Mouse (Mus musculus) T-helper 1 cell (primary cell): ENCODE measurements around the gene Arhgef19.

ENCODE experiments used
- in situ Hi-C: fragments of 300-600 bp; cut with MboI, MseI; formaldehyde crosslinking; loops from one replicate; pipeline ENCODE4 v1.15.1; 2025; ENCODE audit warnings: high pct_unique_total_duplicates

Arhgef19 gene

GRCm38 (mm10) chr4:141236856-141237255 lies 2.4 kb upstream of the Arhgef19 start:
- in situ Hi-C loops: no loop called here

- in situ Hi-C loops: no loop called here
These were observed 559 bp upstream of the Arhgef19 start for GRCm38 (mm10) chr4:141238492-141239387.

- in situ Hi-C loops: no loop called here
These were observed 1.3 kb downstream of the Arhgef19 start for GRCm38 (mm10) chr4:141240617-141241016.

GRCm38 (mm10) chr4:141241861-141242260 lies 2.6 kb downstream of the Arhgef19 start:
- in situ Hi-C loops: no loop called here

GRCm38 (mm10) chr4:141242651-141243241 lies 3.4 kb downstream of the Arhgef19 start:
- in situ Hi-C loops: no loop called here

GRCm38 (mm10) chr4:141243636-141244035 lies 4.3 kb downstream of the Arhgef19 start:
- in situ Hi-C loops: no loop called here

GRCm38 (mm10) chr4:141244401-141244800 lies 5.1 kb downstream of the Arhgef19 start:
- in situ Hi-C loops: no loop called here

GRCm38 (mm10) chr4:141244931-141245425 lies 5.7 kb downstream of the Arhgef19 start:
- in situ Hi-C loops: no loop called here

- in situ Hi-C loops: no loop called here
These were observed 7.0 kb downstream of the Arhgef19 start for GRCm38 (mm10) chr4:141246089-141246997.

GRCm38 (mm10) chr4:141246998-141247350 lies 7.7 kb downstream of the Arhgef19 start:
- in situ Hi-C loops: no loop called here

- in situ Hi-C loops: no loop called here
These were observed 8.7 kb downstream of the Arhgef19 start for GRCm38 (mm10) chr4:141247776-141248613.

GRCm38 (mm10) chr4:141248614-141248978 lies 9.3 kb downstream of the Arhgef19 start:
- in situ Hi-C loops: no loop called here

GRCm38 (mm10) chr4:141249383-141249782 lies 10.1 kb downstream of the Arhgef19 start:
- in situ Hi-C loops: no loop called here

- in situ Hi-C loops: no loop called here
These were observed 11.8 kb downstream of the Arhgef19 start for GRCm38 (mm10) chr4:141251071-141251470.

GRCm38 (mm10) chr4:141252641-141253040 lies 13.3 kb downstream of the Arhgef19 start:
- in situ Hi-C loops: no loop called here

GRCm38 (mm10) chr4:141254234-141254633 lies 14.9 kb downstream of the Arhgef19 start:
- in situ Hi-C loops: no loop called here

GRCm38 (mm10) chr4:141257440-141257839 lies 18.1 kb downstream of the Arhgef19 start:
- in situ Hi-C loops: no loop called here

- in situ Hi-C loops: no loop called here
These were observed 20.1 kb downstream of the Arhgef19 start for GRCm38 (mm10) chr4:141259413-141259812.

GRCm38 (mm10) chr4:141260007-141260723 lies 20.9 kb downstream of the Arhgef19 start:
- in situ Hi-C loops: no loop called here

- in situ Hi-C loops: no loop called here
These were observed 23.8 kb downstream of the Arhgef19 start for GRCm38 (mm10) chr4:141262906-141263637.
